Mouse (Mus musculus) myocyte (in vitro differentiated cells): ENCODE results near the gene Pram1.

Experiments
- MYOG ChIP-seq, 3 experiments: IDR thresholded peaks; one replicate each; pipeline ENCODE4 v1.6.1; 2011; ENCODE audit warnings: control low read depth in 2 of 3, low read depth in 2 of 3, mild to moderate bottlenecking in 2 of 3; ENCODE audit not compliant: insufficient read length in 2 of 3, control insufficient read depth in 1 of 3, insufficient read depth in 1 of 3
- POLR2A ChIP-seq: IDR thresholded peaks from one replicate; pipeline ENCODE4 v1.6.1; 2011; ENCODE audit warnings: low read depth, mild to moderate bottlenecking, control low read depth, moderate library complexity; ENCODE audit not compliant: insufficient read length
- POLR2AphosphoS2 ChIP-seq: IDR thresholded peaks from one replicate; pipeline ENCODE4 v1.6.1; 2011; ENCODE audit warnings: low read depth, control low read depth; ENCODE audit not compliant: insufficient read length
- USF1 ChIP-seq: IDR thresholded peaks from one replicate; pipeline ENCODE4 v1.6.1; 2011; ENCODE audit warnings: low read depth, mild to moderate bottlenecking, control low read depth, moderate library complexity

DNA sequence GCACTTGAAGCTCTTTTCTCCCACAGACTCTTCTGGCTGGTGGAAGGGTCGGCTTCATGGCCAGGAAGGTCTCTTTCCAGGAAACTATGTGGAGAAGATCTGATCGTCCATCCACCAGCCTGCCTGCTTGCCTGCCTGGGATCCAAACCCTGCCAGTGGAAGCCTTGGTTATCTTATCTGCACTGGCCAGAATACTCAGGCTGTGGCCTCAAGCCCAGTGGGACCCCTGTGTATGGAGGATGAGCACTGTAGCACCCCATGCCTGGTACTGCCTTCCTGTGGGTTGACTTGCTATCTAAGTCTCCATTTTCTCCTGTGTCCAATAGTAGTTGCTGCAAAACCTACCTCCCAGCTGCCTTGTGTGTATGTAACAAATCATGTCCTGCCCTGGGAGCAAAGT lies 30.6 kb upstream of the Pram1 start:
- TF ChIP-seq MYOG (IDR thresholded peaks at IDR 0.05; ENCODE audit: control insufficient read depth in 1 of 3, insufficient read depth in 1 of 3, insufficient read length in 2 of 3, low read depth in 2 of 3): no peak
- TF ChIP-seq POLR2A: no peak
- no peak for TF ChIP-seq POLR2AphosphoS2
- TF ChIP-seq USF1: no peak
